Mouse (Mus musculus): ENCODE results near the gene Acr. TPM values are rescaled to one million over a fixed set of nuclear protein-coding genes. Genes with fewer than 3 reads are reported as not detected.
A peak's percentile ranks its signal among the peaks of the same experiment; 100 is the strongest.

The Acr gene
- polyA plus RNA-seq, 1 experiment from 2014 or later: 1.8 TPM

- H3K36me3 ChIP-seq (ENCODE audit: control insufficient read depth, insufficient read depth, low read length): peaks cover 6% of the 10 kb centered on the region; the same call in 1 of the 2 replicates
- 0 out of 2 replicates have a peak overlapping the region, but pooled peaks have one; percentile 15 for H3K9ac ChIP-seq (ENCODE audit: low read depth, low read length)
- 0 out of 2 replicates have a peak overlapping the region, but pooled peaks have one; percentile 7 for H3K4me3 ChIP-seq (ENCODE audit: low read depth, low read length)
- H3K27me3 ChIP-seq (ENCODE audit: control insufficient read depth, insufficient read depth, low read depth, low read length): peaks cover 4% of the 10 kb centered on the region
- H3K4me1 ChIP-seq (ENCODE audit: control insufficient read depth, insufficient read depth, low read length): peaks cover 7% of the 10 kb centered on the region; the same call in 1 of the 2 replicates
- H3K4me2 ChIP-seq (ENCODE audit: low read length): peak overlapping the region; percentile 25; the same call in 1 of the 2 replicates
- no peak overlapping the region for H3K27ac ChIP-seq (ENCODE audit: low read length)
- no peaks in the 10 kb centered on the region for H3K9me3 ChIP-seq (replicated peaks; ENCODE audit: control insufficient read depth, low read length, poor library complexity, severe bottlenecking)
- WGBS: 26% methylated on average over 22 of the region's 23 CpGs
- peak; percentile 68 for ATAC-seq
Observed at GRCm38 (mm10) chr15:89556401-89557178, 11.5 kb upstream of the Acr start.

GRCm38 (mm10) chr15:89557179-89557995 is 10.7 kb upstream of the Acr start:
- Histone ChIP-seq H3K9ac (ENCODE audit: low read depth, low read length) (no peak overlapping the region), H3K27ac (ENCODE audit: low read length) (no peak overlapping the region), H3K4me2 (ENCODE audit: low read length) (peak overlapping the region; percentile 20; the same call in 1 of the 2 replicates), H3K27me3 (ENCODE audit: control insufficient read depth, insufficient read depth, low read depth, low read length) (peaks cover 4% of the 10 kb centered on the region), H3K4me1 (ENCODE audit: control insufficient read depth, insufficient read depth, low read length) (peaks cover 7% of the 10 kb centered on the region; the same call in 1 of the 2 replicates), H3K9me3 (replicated peaks; ENCODE audit: control insufficient read depth, low read length, poor library complexity, severe bottlenecking) (no peaks in the 10 kb centered on the region), H3K4me3 (ENCODE audit: low read depth, low read length) (no peak overlapping the region), H3K36me3 (ENCODE audit: control insufficient read depth, insufficient read depth, low read length) (peaks cover 5% of the 10 kb centered on the region; the same call in 1 of the 2 replicates)
- 16% methylated on average over 30 of the region's 40 CpGs for WGBS
- no peak for ATAC-seq

- no peak overlapping the region for H3K9ac ChIP-seq (ENCODE audit: low read depth, low read length)
- H3K4me3 ChIP-seq (ENCODE audit: low read depth, low read length): no peak overlapping the region
Observed at GRCm38 (mm10) chr15:89557996-89558390, 10.1 kb upstream of the Acr start.

GRCm38 (mm10) chr15:89559202-89559731 is 8.9 kb upstream of the Acr start:
- Histone ChIP-seq H3K27me3 (ENCODE audit: control insufficient read depth, insufficient read depth, low read depth, low read length) (peaks cover 4% of the 10 kb centered on the region), H3K9me3 (replicated peaks; ENCODE audit: control insufficient read depth, low read length, poor library complexity, severe bottlenecking) (no peaks in the 10 kb centered on the region), H3K4me1 (ENCODE audit: control insufficient read depth, insufficient read depth, low read length) (peaks cover 7% of the 10 kb centered on the region; the same call in 1 of the 2 replicates), H3K9ac (ENCODE audit: low read depth, low read length) (no peak overlapping the region), H3K4me3 (ENCODE audit: low read depth, low read length) (no peak overlapping the region), H3K4me2 (ENCODE audit: low read length) (no peak overlapping the region), H3K36me3 (ENCODE audit: control insufficient read depth, insufficient read depth, low read length) (no peaks in the 10 kb centered on the region), H3K27ac (ENCODE audit: low read length) (no peak overlapping the region)
- WGBS: 36% methylated on average over 10 of the region's 10 CpGs
- no peak for ATAC-seq

More at GRCm38 (mm10) chr15:89557996-89558390, 10.1 kb upstream of the Acr start:
- Histone ChIP-seq H3K27ac (ENCODE audit: low read length) (no peak overlapping the region), H3K9me3 (replicated peaks; ENCODE audit: control insufficient read depth, low read length, poor library complexity, severe bottlenecking) (no peaks in the 10 kb centered on the region), H3K4me2 (ENCODE audit: low read length) (peak overlapping the region; percentile 20; the same call in 1 of the 2 replicates), H3K4me1 (ENCODE audit: control insufficient read depth, insufficient read depth, low read length) (peaks cover 7% of the 10 kb centered on the region; the same call in 1 of the 2 replicates), H3K36me3 (ENCODE audit: control insufficient read depth, insufficient read depth, low read length) (no peaks in the 10 kb centered on the region), H3K27me3 (ENCODE audit: control insufficient read depth, insufficient read depth, low read depth, low read length) (peaks cover 4% of the 10 kb centered on the region)
- WGBS: 13% methylated on average over 28 of the region's 34 CpGs
- no peak for ATAC-seq

GRCm38 (mm10) chr15:89572147-89572546 is 4.0 kb downstream of the Acr start:
- H3K27ac ChIP-seq (ENCODE audit: low read length): no peak overlapping the region
- H3K36me3 ChIP-seq (ENCODE audit: control insufficient read depth, insufficient read depth, low read length): no peaks in the 10 kb centered on the region
- H3K4me3 ChIP-seq (ENCODE audit: low read depth, low read length): no peak overlapping the region
- no peaks in the 10 kb centered on the region for H3K9me3 ChIP-seq (replicated peaks; ENCODE audit: control insufficient read depth, low read length, poor library complexity, severe bottlenecking)
- no peak overlapping the region for H3K4me2 ChIP-seq (ENCODE audit: low read length)
- ATAC-seq: no peak
- no peaks in the 10 kb centered on the region for H3K4me1 ChIP-seq (ENCODE audit: control insufficient read depth, insufficient read depth, low read length)
- 74% methylated on average over 8 of the region's 8 CpGs for WGBS
- H3K27me3 ChIP-seq (ENCODE audit: control insufficient read depth, insufficient read depth, low read depth, low read length): no peaks in the 10 kb centered on the region
- H3K9ac ChIP-seq (ENCODE audit: low read depth, low read length): no peak overlapping the region

- no peak overlapping the region for H3K4me2 ChIP-seq (ENCODE audit: low read length)
- no peak overlapping the region for H3K9ac ChIP-seq (ENCODE audit: low read depth, low read length)
- WGBS: 91% methylated on average over 7 of the region's 7 CpGs
- no peak overlapping the region for H3K4me3 ChIP-seq (ENCODE audit: low read depth, low read length)
- H3K9me3 ChIP-seq (replicated peaks; ENCODE audit: control insufficient read depth, low read length, poor library complexity, severe bottlenecking): no peaks in the 10 kb centered on the region
- no peaks in the 10 kb centered on the region for H3K4me1 ChIP-seq (ENCODE audit: control insufficient read depth, insufficient read depth, low read length)
- peaks cover 15% of the 10 kb centered on the region for H3K36me3 ChIP-seq (ENCODE audit: control insufficient read depth, insufficient read depth, low read length)
- H3K27me3 ChIP-seq (ENCODE audit: control insufficient read depth, insufficient read depth, low read depth, low read length): no peaks in the 10 kb centered on the region
- no peak overlapping the region for H3K27ac ChIP-seq (ENCODE audit: low read length)
- no peak for ATAC-seq
Observed at GRCm38 (mm10) chr15:89582494-89582893, 14.4 kb downstream of the Acr start.

GRCm38 (mm10) chr15:89585101-89585500 is 17.0 kb downstream of the Acr start:
- Histone ChIP-seq H3K36me3 (ENCODE audit: control insufficient read depth, insufficient read depth, low read length) (peaks cover 19% of the 10 kb centered on the region), H3K4me2 (ENCODE audit: low read length) (no peak overlapping the region), H3K4me3 (ENCODE audit: low read depth, low read length) (no peak overlapping the region), H3K4me1 (ENCODE audit: control insufficient read depth, insufficient read depth, low read length) (peaks cover 4% of the 10 kb centered on the region), H3K27ac (ENCODE audit: low read length) (no peak overlapping the region), H3K9ac (ENCODE audit: low read depth, low read length) (no peak overlapping the region), H3K27me3 (ENCODE audit: control insufficient read depth, insufficient read depth, low read depth, low read length) (no peaks in the 10 kb centered on the region), H3K9me3 (replicated peaks; ENCODE audit: control insufficient read depth, low read length, poor library complexity, severe bottlenecking) (no peaks in the 10 kb centered on the region)
- ATAC-seq: no peak
- 81% methylated on average over 5 of the region's 5 CpGs for WGBS

- ATAC-seq: no peak
- Histone ChIP-seq H3K4me2 (ENCODE audit: low read length) (no peak overlapping the region), H3K36me3 (ENCODE audit: control insufficient read depth, insufficient read depth, low read length) (peaks cover 19% of the 10 kb centered on the region), H3K27ac (ENCODE audit: low read length) (no peak overlapping the region), H3K4me1 (ENCODE audit: control insufficient read depth, insufficient read depth, low read length) (peaks cover 9% of the 10 kb centered on the region), H3K9me3 (replicated peaks; ENCODE audit: control insufficient read depth, low read length, poor library complexity, severe bottlenecking) (no peaks in the 10 kb centered on the region), H3K4me3 (ENCODE audit: low read depth, low read length) (no peak overlapping the region), H3K9ac (ENCODE audit: low read depth, low read length) (no peak overlapping the region), H3K27me3 (ENCODE audit: control insufficient read depth, insufficient read depth, low read depth, low read length) (no peaks in the 10 kb centered on the region)
- 93% methylated on average over 11 of the region's 11 CpGs for WGBS
Observed at GRCm38 (mm10) chr15:89585631-89586030, 17.5 kb downstream of the Acr start.
